ENCODE assay signal across 10 mouse cellular contexts in the genomic region with DNA sequence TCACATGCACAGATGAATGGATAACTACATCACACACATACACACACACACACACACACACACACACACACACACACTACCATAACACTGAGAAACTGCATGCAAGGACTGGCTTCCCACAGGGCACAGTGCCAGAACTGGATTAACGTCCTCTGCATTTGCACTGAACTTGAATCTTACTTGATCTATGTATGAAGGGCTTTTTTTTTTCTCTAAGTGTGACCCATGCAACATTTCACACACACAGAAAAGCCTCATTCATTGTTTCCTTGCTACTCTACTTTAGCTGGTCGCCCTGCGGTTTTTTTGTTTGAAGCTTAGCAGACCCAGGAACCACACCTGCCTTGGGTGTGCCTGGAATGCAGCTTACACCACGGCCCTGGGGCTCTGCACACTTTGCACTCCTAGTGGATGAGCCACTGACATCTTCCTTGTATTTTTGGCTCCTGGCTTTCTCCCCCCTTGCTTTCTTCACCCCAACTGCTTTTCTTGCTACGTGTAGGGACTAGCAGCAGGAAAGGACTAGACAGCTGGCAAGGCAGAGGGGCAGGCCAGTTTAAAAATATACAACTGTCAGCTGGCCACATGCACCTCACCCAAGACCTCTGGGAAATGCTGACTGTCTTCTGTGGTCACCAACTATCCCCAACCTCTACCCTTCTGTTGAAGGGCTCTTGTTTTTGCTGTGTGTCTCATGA. TPM values are rescaled to one million over a fixed set of nuclear protein-coding genes. Genes with fewer than 3 reads are reported as not detected.
DNase-seq lines count a peak whose midpoint lies in the region; ATAC-seq and TF ChIP-seq lines count a peak whose summit lies in the region.
"Had no signal": no experiment of that assay in that cellular context is flagged by ENCODE, and none has a peak within 500 bp of the region (broad histone marks: within the 10 kb centered on the region; RNA-seq: fewer than 3 reads in every experiment).

No protein-coding gene starts in this region.

- H3K79me2 ChIP-seq in macrophage (ENCODE audit: inconsistent target) = no peaks in the 10 kb centered on the region

- peaks cover 12% of the 10 kb centered on the region for H3K4me1 ChIP-seq in heart, embryonic 12.5 days (replicated peaks)
- H3K4me1 ChIP-seq in heart, embryonic 10.5 days = peaks cover 10% of the 10 kb centered on the region; the same call in 1 of the 2 replicates
- peaks cover 3% of the 10 kb centered on the region for H3K4me1 ChIP-seq in bone marrow, adult 2 months (ENCODE audit: control insufficient read depth, insufficient read depth, low read length)
- H3K4me1 ChIP-seq in midbrain, embryonic 15.5 days = no peaks in the 10 kb centered on the region
- H3K4me1 ChIP-seq: forebrain, embryonic 12.5 days; neural tube, embryonic 13.5 days had no signal

- ATAC-seq in heart, embryonic 12.5 days (ENCODE audit: insufficient number of reproducible peaks, low FRiP score) = no peak
- ATAC-seq in midbrain, embryonic 15.5 days (replicated peaks) = no peak

- WGBS in heart, embryonic 12.5 days = 46% methylated on average over 5 of the region's 5 CpGs
- WGBS in heart, embryonic 10.5 days = 48% methylated on average over 5 of the region's 5 CpGs
- 13% methylated on average over 5 of the region's 5 CpGs for WGBS in bone marrow, adult 2 months
- WGBS in macrophage (ENCODE audit: missing documents) = 29% methylated on average over 5 of the region's 5 CpGs
- 45% methylated on average over 5 of the region's 5 CpGs for WGBS in midbrain, embryonic 15.5 days

- no peak for TF ChIP-seq POLR2A in bone marrow, adult 2 months (IDR thresholded peaks at IDR 0.05; ENCODE audit: borderline replicate concordance, control insufficient read depth, low read depth, low read length)

- no peak overlapping the region for H3K4me3 ChIP-seq in heart, embryonic 12.5 days
- H3K4me3 ChIP-seq in heart, embryonic 10.5 days = no peak overlapping the region
- no peak overlapping the region for H3K4me3 ChIP-seq in bone marrow, adult 2 months (replicated peaks; ENCODE audit: control insufficient read depth, low read depth, low read length)
- H3K4me3 ChIP-seq in macrophage (ENCODE audit: inconsistent target) = no peak overlapping the region
- H3K4me3 ChIP-seq in midbrain, embryonic 15.5 days = no peak overlapping the region
- H3K4me3 ChIP-seq: forebrain, embryonic 12.5 days; neural tube, embryonic 13.5 days had no signal

- TF ChIP-seq CTCF in bone marrow, adult 2 months (IDR thresholded peaks at IDR 0.05; ENCODE audit: control insufficient read depth, insufficient read depth, low read length) = no peak

- peak overlapping the region; percentile 25; the same call in 1 of the 2 replicates for H3K27ac ChIP-seq in heart, embryonic 12.5 days (ENCODE audit: poor library complexity, severe bottlenecking)
- H3K27ac ChIP-seq in heart, embryonic 10.5 days = no peak overlapping the region
- H3K27ac ChIP-seq in bone marrow, adult 2 months (ENCODE audit: control insufficient read depth, insufficient read depth, low read depth, low read length, poor library complexity) = peak overlapping the region; percentile 62
- peak overlapping the region; percentile 83 for H3K27ac ChIP-seq in macrophage
- H3K27ac ChIP-seq in midbrain, embryonic 15.5 days = no peak overlapping the region
- H3K27ac ChIP-seq: forebrain, embryonic 12.5 days; neural tube, embryonic 13.5 days had no signal

- H3K9me3 ChIP-seq in heart, embryonic 12.5 days (replicated peaks) = 0 out of 2 replicates have a peak, but pooled peaks cover 2% of the 10 kb centered on the region
- no peaks in the 10 kb centered on the region for H3K9me3 ChIP-seq in heart, embryonic 10.5 days
- H3K9me3 ChIP-seq in midbrain, embryonic 15.5 days = no peaks in the 10 kb centered on the region
- H3K9me3 ChIP-seq: forebrain, embryonic 12.5 days; neural tube, embryonic 13.5 days had no signal

- H3K36me3 ChIP-seq in heart, embryonic 12.5 days = no peaks in the 10 kb centered on the region
- H3K36me3 ChIP-seq in heart, embryonic 10.5 days = no peaks in the 10 kb centered on the region
- no peaks in the 10 kb centered on the region for H3K36me3 ChIP-seq in macrophage (ENCODE audit: inconsistent target)
- no peaks in the 10 kb centered on the region for H3K36me3 ChIP-seq in midbrain, embryonic 15.5 days (replicated peaks)
- H3K36me3 ChIP-seq: forebrain, embryonic 12.5 days; neural tube, embryonic 13.5 days had no signal

- H3K27me3 ChIP-seq in heart, embryonic 12.5 days (replicated peaks) = no peaks in the 10 kb centered on the region
- H3K27me3 ChIP-seq in heart, embryonic 10.5 days (ENCODE audit: insufficient read depth, poor library complexity, severe bottlenecking) = no peaks in the 10 kb centered on the region
- no peaks in the 10 kb centered on the region for H3K27me3 ChIP-seq in midbrain, embryonic 15.5 days (replicated peaks)
- H3K27me3 ChIP-seq: forebrain, embryonic 12.5 days; neural tube, embryonic 13.5 days had no signal

- no peak overlapping the region for H3K4me2 ChIP-seq in heart, embryonic 12.5 days
- no peak overlapping the region for H3K4me2 ChIP-seq in midbrain, embryonic 15.5 days
- H3K4me2 ChIP-seq: forebrain, embryonic 12.5 days; neural tube, embryonic 13.5 days had no signal

- no peak overlapping the region for H3K9ac ChIP-seq in heart, embryonic 12.5 days
- H3K9ac ChIP-seq in midbrain, embryonic 15.5 days = no peak overlapping the region
- H3K9ac ChIP-seq: forebrain, embryonic 12.5 days; neural tube, embryonic 13.5 days had no signal

- DNase-seq in heart, embryonic 10.5 days (ENCODE audit: low spot score) = no peak
- DNase-seq in CD4-positive helper T cell, adult 2 months (ENCODE audit: low read depth, low spot score) = peak; percentile 64
- DNase-seq in Muller cell, postnatal 12 days (ENCODE audit: inconsistent ontology term) = no peak
- DNase-seq in ovary, postnatal 14 days (ENCODE audit: low spot score) = no peak

RNA-seq across cellular contexts. Expression of a gene that starts 51.8 kb away (rescaled TPM):
- 164 and 168 TPM in 2 replicates for polyA plus RNA-seq in heart, embryonic 12.5 days (2016; fragmentation: Nextera tagmentation; extraction: Ambion mirVana)
- polyA plus RNA-seq in heart, embryonic 10.5 days (2016; fragmentation: Nextera tagmentation; extraction: Ambion mirVana) = 163 TPM in 2 replicates
- polyA plus RNA-seq in bone marrow, adult 2 months (2011; ENCODE audit: insufficient read depth, insufficient read length, low replicate concordance, missing spikeins) = 43.9 and 72.2 TPM in 2 replicates
- total RNA-seq in macrophage (2018; cell fraction: chromatin; rRNA removed) = 100 to 1,000 TPM in 25 of 26 experiments, 10 to 100 TPM in 1; 75.8 to 320 (median 144) TPM
- total RNA-seq in macrophage (2018; cell fraction: cytosol; rRNA removed) = 100 to 1,000 TPM; 399 to 624 (median 517) TPM
- 100 to 1,000 TPM; 178 to 546 (median 438) TPM for total RNA-seq in macrophage (2018; cell fraction: nucleus; rRNA removed)
- 272 to 584 TPM (median 564 TPM) in 3 replicates for polyA plus RNA-seq in macrophage (2018)
- polyA plus RNA-seq in midbrain, embryonic 15.5 days (2015; fragmentation: Nextera tagmentation; extraction: Ambion mirVana) = 170 and 174 TPM in 2 replicates

Comparison
In these comparisons a context has a peak if more than half of its experiments do, and no peak if none do; other contexts are left out.
1. H3K27ac ChIP-seq: peak in heart, embryonic 12.5 days (single experiment), bone marrow, adult 2 months (single experiment) and macrophage (single experiment); none in heart, embryonic 10.5 days (single experiment) and midbrain, embryonic 15.5 days (single experiment).